Mouse (Mus musculus) gastrocnemius, adult 18-20 months (tissue): ENCODE measurements at regions not wholly inside any gene's neighbourhood (a gene's known extent, or its start where the extent isn't known, plus 50 kb on each side); places are given as distances from the start of the nearest gene placed in this dataset.

Source experiments
- DNase-seq: peaks from one replicate; pipeline ENCODE4 v3.0.0; 2021; ENCODE audit warnings: low spot score

DNA sequence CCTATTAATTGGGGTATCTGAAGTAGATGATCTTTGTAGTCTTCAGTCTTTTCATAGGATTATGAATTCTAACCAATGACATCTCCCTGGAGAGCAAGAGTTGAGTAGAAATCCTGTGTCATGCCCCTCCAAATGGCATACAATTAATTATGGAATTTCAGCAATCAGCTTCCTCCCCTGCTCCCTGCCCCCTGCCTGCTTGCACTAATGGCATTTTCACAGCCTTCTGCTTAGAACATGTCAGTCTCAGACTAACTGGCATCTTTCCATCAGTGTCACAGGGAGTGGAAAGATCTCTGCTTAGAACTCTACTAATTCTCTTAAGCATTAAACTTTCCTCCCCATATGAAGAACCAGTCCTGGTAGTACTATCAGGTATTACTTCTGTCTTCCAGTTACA, 581.8 kb upstream of the Camk1g start:
- no peak for DNase-seq

DNA sequence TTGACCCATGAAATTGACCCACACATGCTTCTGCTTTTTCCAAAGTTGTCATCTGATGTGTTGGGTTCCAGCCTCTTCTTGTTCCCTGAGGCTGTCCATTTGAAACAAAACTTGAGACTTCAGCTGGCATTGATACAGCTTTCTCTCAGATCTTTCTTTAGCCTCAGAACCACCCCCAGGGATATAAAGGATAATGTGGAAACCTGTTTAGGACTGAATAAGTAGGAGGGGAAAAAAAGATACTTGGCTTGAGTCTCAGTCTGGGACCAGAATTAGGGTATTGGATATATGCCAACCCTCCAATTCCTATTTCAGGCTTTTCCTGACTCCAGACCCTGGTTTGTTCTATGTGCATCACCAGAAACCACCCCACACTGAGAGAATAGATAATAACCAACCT, 579.7 kb upstream of the Camk1g start:
- DNase-seq = no peak

DNA sequence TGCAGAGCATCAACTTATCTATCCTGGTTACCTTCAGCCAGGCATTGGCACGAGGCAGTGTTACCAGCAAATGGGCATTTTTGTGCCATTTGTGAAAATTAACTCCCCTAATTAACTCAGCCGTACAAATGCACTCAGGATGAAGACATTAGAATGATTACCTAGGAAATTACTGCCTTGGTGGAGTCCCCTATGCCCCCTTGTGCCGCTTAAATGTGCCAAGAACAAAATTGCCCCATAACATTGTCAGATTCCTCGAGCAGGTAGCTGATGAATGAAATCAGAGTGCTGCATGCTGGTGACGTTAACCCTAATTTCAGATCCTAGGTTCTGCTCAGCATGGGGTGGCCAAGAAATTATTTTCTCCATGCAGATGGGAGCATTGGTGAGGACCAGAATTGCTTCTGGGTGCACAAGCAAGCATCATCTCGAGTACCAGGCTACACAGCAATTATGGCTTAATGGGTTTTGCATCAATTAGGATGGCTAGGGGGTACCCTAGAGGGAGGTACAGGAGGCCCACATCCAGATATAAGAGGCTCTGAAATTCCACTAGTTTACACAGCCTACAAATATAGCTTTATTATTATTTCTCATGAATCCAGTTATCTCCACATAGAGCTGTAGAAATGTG, 577.0 kb upstream of the Camk1g start:
- no peak for DNase-seq

DNA sequence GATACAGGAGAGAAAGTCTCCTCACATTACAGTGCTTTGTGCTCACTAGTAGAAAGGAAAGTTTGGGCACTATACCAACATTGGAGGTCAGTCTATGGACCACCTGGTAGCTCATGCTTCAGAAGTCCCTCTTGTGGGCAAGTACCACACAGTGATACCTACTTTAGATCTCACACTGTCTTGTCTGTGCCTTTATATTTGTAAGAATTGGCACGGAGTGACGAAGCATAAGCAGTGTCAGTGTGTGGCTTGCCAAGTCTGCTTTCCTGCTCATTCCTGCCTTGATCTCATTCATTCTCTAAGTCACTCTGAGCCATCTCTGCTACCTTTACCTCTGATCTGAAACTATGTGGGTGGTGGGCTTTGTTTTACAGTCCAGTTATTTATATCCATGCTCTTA, 565.9 kb upstream of the Camk1g start:
- no peak for DNase-seq

DNA sequence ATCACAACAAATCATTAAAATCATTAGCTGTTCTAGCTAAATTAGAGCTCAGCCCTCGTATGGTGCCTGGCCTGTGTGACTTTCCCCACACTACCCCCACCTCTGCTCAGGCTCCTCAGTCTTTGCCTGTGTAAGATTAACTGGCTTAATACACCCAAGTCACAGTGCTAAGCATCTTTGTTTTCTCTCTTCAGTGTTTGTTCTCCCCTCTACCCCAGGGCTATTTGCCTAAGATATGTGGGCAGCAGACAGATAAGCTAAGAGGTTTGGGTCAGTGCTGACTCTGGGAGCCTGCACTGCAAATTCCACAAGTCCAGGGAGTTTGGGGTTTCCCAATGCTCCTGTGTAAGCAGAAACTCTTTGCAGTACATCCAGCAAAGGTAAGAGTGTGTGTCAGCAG, 564.2 kb upstream of the Camk1g start:
- no peak for DNase-seq

DNA sequence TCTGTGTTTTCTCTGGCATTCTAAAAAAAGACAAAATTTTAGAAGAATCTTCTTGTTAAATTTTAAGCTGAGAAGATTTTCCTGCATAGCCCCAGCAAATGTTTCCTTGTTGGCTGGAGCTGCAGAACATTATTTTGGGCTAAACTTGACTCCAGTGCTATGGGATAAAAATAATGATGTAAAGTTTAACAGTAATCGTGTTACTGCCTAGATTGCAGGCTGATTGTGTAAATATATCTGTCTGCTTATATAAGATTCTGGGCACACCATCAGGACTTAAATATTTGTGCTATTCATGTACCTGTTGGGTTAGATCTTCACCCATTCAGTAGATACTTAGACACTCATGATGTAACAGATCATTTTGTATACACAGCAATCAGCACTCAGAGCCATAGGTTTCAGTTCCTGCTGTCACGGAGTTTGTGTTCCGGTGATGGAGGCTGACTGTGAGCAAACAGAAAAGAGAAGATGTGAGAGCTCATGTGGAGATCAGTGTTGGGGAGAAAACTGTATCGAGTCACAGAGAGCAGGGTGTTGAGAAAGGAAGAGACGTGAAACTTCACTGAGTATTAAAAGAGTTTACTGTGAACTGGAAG, 561.1 kb upstream of the Camk1g start:
- DNase-seq = no peak

DNA sequence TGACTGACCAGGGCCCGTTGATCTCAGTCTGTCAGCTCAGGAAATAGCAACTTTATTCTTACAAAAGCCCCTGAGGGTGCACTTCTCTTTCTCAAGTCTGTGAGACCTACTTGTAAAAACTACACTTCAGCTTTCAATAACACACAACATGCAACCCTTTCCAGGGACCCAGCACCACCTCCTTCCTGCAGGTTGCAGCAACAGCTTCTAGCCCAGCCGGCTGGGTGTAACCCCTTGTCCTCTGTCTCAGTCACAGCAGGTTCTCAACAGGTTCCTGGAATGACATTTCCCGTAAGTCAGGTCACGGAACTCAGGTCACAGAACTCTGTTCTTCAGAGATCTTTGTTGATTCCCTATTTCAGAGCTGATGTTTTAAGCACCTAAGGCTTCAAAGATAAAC, 558.5 kb upstream of the Camk1g start:
- DNase-seq = no peak

DNA sequence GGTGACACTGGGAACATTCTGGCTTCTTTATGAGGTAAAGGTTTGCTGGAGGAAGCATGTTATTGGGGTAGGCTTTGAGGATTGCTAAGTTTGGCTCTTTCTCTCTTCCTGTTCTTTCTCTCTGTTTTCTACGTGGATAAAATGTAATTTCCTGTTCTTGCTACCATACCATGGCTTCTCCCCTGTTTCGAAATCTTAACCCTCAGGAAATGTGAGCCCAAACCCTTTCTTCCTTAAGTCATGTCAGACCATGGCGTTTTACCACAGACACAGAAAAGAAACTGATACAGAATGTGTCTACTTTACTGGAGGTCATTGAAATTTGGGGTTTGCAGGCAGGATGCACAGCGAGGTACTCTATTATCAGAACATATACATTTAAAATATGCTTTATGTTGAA, 552.7 kb upstream of the Camk1g start:
- DNase-seq = no peak

DNA sequence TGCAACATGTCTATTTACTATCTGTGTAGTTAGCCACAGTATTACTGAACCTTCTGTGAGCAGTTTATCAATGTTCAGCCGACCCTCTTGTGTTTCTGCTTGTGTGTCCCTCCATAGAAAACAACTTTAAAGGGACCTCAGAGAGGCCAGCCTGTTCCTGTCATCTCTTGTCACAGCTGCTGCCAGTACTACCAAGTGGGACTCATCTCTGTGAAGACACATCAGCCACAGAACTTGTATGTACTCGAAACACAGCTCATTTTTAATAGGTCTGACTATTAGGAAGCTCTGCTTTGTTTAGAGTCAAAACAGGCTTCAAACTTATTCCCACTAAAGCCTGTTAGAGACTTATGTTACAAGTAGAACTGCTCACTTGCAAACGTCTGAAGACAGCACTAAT, 549.1 kb upstream of the Camk1g start:
- DNase-seq = no peak

DNA sequence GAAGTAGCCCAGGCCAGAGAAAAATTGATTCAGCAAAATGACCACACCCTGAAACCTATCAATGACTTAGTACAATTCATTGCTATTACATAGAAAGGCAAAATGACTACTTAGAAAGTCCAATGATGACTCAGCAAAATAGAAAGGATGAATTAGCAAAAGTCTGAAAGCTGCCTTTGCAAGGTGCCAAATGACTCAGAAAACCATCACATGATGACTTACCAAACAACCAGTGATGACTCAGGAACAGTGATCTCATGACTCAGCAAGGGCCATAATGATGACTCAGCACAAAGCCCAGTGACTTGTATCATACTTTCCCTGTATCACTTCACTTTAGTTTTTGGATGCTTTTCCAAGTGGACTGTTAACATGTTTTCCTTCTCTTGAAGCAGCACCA, 535.6 kb upstream of the Camk1g start:
- DNase-seq = no peak

DNA sequence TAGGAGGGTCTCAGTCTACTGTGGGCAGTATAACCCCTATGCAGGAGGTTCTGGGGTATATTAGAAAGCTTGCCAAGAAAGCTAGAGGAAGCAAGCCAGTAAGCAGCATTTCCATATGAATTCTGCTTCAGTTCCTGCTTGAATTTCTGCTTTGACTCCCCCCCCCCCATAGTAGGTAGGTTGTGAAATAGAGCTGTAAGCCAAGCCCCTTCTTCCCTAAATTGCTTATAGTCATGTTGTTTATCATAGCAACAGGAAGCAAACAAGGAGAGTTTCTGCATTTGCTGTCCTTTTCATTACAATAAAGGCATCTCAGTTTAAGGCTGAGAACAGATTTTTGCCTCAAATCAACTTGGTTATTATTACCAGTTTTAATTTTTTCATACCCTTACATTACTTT, 524.0 kb upstream of the Camk1g start:
- DNase-seq = no peak

DNA sequence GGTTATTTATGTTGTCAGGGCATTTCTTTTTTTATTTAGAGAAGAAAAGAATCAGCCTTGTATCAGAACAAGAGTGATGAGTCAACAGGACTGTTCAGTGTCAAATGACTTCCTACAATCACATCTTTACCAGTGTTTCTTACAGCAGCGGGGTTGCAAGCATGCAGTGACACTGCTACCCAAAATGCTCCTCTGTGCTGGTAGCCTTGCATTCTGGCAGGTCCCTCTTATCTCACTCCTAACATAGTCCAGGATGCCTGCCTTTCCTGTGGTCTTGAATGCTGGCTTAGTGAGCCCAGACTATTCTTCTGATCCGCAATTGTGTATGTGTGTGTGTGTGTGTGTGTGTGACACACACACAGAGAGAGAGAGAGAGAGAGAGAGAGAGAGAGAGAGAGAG, 506.4 kb upstream of the Camk1g start:
- no peak for DNase-seq

DNA sequence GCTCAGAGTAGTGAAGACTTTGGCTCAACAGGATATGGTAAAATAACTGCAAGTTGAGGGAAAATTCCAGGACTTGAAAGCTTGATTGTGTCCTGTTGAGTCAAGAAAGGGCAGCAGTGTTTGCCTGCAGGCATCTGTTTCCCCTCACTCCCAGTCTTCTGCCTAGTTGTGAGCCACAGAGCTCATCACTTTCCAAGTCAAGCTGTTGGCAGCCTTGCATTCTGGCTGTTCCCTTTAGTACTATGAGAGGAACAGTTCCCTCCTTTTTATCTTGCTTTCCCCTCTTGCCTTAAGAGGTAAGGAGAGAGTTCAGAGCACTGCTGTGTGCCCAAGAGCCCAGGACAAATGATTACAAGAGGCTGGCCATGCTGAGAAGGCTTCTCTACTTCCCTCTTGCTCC, 506.0 kb upstream of the Camk1g start:
- no peak for DNase-seq

DNA sequence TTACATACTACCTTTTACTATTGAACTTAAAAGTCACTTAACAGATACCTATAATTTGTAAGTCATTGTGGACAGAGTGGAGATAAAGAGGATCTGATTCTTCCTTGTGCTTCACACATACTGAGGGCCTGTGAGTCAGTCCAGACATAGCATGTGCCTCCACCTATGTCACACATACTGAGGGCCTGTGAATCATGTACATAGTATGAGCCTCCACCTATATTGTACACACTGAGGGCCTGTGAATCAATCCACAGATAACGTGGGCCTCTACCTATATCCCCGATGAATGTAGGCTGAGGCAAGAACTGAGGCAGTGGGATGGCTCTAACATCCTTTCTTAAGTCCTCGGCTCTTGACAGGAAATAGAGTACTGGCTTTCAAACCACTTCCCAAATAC, 505.2 kb upstream of the Camk1g start:
- no peak for DNase-seq

DNA sequence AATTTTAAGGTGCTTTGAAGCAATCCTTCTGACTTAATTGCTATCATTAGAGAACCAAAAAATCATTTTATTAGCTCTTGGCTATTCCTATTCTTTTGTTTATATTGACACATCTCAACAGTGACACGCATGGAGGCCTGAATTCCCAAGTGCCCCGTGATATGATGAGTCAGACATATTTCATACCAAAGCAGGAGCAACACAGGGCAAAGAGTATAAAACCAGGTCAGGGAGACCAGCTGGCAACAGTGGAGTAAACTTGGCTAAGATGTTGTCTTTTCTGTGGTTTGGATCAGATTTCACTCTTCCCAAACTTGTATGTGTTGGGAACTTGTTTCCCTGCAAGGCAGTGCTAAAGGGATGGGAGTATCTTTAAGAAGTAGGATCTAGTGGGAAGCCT, 500.6 kb upstream of the Camk1g start:
- peak; percentile 9 for DNase-seq

DNA sequence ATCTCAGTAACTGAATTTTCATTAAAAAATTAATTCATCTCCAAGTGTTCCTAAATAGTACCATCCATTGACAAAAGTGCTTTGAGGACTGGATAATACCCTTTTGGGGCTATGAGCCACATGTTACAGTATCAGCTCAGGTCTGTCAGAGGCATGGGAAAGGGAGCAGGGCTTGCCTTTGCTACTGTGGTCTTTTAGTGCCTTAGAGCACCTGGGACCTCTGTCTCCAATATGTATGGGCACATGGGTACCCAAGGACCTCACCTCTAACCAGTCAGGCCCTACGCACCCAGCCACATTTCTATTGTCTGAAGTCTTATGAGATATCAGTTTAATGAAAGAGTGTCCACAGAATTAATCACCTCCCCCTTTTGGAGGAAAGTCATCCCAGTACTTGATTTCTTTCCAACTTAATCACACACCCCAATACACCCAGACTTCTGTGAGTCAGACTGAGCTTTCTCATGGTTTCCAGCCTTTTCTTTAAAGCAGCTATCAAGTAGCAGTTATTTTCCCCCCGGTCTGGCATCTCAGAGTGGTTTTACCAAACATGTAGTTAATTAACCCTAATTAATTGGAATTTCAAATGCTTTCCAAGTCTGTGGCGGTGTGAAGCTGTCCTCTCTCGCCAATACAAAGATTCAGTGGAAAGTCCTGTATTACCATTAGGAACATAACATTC, 498.7 kb upstream of the Camk1g start:
- DNase-seq = no peak

DNA sequence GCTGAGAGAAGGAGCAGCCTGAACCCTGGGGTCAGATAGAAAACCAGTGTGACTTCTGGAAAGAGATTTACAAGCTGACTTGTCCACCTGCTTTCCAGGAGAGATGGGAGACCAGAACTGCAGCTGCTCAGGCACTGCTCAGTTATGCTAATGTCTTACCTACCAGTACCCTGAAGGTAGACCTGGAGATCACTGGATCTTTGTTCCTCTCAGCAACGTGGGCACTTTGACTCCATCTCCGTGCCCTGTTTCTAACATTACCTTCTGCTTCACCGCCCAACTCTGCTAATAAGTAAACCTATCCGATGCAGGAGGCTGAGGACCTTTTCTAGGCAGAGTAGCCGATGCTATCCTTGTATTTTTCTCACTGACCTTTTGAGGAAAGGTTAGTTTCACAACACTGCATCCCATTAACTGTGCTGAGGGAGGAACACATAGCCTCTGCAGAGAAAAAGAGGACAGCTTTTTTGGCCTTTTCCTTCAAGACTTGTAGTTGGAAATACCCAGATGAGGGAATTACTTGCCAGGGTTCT, 490.7 kb upstream of the Camk1g start:
- no peak for DNase-seq

DNA sequence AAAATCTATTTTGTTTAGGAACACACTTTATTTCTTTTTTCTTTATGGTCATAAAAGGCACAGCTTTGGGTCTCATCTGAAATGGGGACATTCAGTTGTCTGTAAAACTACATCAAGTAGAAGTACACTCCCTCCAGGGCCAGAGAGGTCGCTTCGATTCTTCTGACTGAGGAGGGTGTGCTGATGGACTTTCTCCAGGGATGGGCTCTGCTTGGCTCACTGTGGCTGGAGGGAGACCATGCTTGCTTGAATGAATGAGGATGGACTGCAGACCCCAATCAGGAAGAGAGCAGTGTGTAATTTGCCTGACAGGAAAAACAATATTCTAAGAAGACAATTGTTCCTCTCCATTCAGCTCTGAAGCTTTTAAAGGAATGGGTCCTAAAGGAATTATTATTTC, 490.3 kb upstream of the Camk1g start:
- no peak for DNase-seq

DNA sequence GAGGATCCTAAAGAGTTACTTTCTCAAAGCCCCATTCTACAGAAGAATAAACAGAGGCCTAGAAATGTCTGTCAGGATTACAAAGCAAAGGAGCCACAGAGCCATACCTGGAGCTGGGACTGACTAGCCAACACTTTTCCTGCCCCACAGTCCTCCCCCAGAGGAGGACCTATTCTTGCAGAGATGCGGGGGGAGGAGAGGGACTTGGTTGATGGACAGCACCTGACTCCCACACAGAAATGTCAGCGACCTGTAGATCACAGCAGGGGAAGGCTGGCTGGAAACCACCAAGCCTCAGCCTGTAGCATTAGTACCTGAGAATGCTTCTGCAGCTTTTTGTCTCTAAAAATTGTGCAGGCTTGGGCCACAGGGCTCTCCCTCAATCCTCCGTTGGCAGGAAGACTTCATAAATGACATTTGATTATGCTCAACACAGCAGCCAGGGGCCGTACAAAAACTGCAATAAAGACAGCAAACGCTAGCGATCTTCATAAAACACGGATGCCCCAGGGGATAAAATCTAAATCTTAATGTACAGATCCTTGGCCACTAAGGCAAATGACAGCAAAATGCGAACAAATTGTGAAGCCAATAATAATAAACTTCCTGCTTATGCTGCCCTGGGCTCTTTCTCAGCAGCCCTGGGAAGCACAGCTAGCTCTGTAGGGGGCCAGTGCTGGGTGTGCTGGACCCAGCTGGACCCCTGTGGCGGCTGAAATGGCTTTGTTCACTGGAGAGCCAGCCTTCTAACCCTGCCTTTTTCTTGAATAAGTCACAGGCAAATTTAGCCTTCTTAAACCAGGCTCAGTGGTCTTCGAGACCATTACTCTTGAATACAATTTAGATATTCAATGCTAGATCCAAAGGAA, 489.4 kb upstream of the Camk1g start:
- no peak for DNase-seq

DNA sequence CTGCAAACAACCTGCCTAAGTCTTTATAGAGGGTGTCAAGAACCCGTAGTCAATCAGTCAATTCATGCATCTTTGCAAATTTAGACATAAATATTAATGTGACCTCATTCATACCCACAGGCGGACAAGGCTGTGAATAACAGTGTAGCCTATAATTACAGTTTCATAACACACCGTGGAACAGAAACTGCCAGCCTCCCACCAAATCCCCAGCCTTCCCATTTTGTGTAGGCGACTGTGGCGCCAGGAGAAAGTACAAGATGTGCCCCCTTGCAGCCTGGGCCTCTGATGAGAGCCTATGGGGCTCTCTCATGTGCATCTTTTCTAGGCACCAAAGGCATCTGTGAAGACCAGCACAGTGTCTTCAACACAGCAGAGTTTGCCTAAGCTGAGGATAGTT, 477.8 kb upstream of the Camk1g start:
- no peak for DNase-seq

DNA sequence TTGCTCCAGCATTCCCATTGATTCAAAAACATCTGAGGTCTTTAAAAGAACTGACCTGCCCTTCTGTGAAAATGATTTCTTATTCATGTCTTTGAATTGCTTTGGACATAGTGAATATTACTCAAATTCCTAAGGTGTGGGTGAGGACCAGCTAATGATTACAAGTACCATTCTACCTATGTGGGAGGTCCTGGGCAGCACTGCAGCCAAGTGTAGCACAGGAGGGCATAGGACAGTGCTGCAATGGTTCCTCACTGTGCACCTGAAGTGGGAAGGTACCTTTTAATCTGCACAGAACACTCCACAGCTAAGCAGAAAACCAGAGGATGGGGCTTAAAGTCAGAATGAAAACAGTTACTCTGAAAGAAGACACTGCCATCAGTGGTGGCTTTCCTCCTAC, 474.8 kb upstream of the Camk1g start:
- DNase-seq = no peak

DNA sequence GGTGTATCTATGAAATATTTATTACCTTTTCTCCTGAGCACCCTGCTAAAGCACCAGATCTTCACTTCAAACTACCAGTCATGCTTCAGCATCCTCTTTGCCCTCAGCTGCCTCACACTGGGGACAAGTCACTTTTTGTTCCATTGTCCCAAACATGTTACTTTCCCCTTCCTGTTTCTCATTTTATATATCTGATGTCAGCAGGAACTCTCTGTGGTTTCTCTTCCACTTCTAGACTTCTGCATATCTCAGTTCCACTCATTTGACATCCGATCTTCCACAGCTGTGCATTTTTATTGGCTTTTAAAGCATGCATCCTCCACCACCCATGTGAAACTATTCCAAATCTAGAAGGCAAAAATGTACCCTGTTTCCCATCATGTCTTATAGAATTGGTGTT, 474.4 kb upstream of the Camk1g start:
- DNase-seq = no peak
